Mouse (Mus musculus): ENCODE results near the gene Lasp1. TPM values are rescaled to one million over a fixed set of nuclear protein-coding genes. Genes with fewer than 3 reads are reported as not detected.
A peak's percentile ranks its signal among the peaks of the same experiment; 100 is the strongest.

The Lasp1 gene
- polyA plus RNA-seq (2012; rRNA removed) = 69.4 and 75.2 TPM in 2 replicates

DNA sequence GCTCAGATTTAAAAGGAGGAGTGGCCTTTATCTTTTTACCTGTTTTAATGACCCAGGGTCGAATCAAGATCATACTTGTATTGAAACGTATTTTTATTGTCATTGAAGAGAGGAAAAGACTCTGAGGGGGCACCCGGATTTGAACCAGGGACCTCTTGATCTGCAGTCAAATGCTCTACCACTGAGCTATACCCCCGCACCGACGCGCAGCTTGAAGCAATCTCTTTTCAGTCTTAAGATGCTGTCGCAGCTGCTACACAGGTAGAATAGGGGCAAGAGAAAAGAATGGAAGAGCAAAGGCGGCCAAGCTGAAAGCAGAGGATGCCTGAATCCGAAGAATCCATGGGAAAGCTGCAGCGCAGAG lies at the start of gene Lasp1:
Gene Lasp1 (plus strand): TSS at position 219 of the 364 bp plus-strand sequence.
- under 1% methylated on average over 11 of the region's 11 CpGs for WGBS
- H3K27me3 ChIP-seq (ENCODE audit: control insufficient read depth, insufficient read depth, low read length) = no peaks in the 10 kb centered on the region
- DNase-seq (ENCODE audit: low read depth in 1 of 2, low spot score in 2 of 2) = peak; percentile 79 to 81
- H3K4me1 ChIP-seq (ENCODE audit: control insufficient read depth, insufficient read depth, insufficient read length) = peaks cover 10% of the 10 kb centered on the region; the same call in 1 of the 2 replicates
- H3K36me3 ChIP-seq (ENCODE audit: control insufficient read depth, insufficient read depth, low read length) = no peaks in the 10 kb centered on the region
- peak within 1 kb of the TSS; percentile 85 for H3K27ac ChIP-seq (ENCODE audit: insufficient read depth, low read length)
- peak within 1 kb of the TSS; percentile 71 for H3K4me3 ChIP-seq (ENCODE audit: extremely low read depth, insufficient read depth, insufficient read length)
- TF ChIP-seq CTCF (IDR thresholded peaks at IDR 0.05; ENCODE audit: extremely low read depth, insufficient read depth, insufficient read length, insufficient replicate concordance) (no peak), POLR2A (IDR thresholded peaks at IDR 0.05; ENCODE audit: low read depth, low read length) (no peak)

DNA sequence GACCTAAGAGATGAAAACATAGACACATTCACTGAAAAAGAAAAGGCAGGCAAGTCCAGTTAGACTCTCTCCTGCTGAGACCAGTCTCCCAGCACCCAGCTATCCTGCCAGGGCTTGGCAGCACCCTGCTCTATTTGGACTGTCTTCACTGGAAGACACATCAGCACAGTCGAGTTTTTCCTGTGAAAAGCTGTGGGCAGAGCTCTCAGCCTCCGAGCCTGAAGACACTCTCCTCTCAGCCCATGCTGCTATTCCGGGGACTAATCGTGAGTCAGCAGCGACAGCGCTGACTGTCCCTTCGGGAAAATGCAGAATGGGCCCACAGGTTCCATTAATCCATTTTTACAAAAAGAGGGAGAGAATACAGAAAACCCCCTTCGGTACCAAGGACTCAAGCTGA lies 45.5 kb upstream of the Lasp1 start:
- TF ChIP-seq CTCF (IDR thresholded peaks at IDR 0.05; ENCODE audit: extremely low read depth, insufficient read depth, insufficient read length, insufficient replicate concordance) = no peak
- TF ChIP-seq POLR2A (IDR thresholded peaks at IDR 0.05; ENCODE audit: low read depth, low read length) = no peak
- Histone ChIP-seq H3K27ac (ENCODE audit: insufficient read depth, low read length) (no peak overlapping the region), H3K27me3 (ENCODE audit: control insufficient read depth, insufficient read depth, low read length) (no peaks in the 10 kb centered on the region), H3K4me1 (ENCODE audit: control insufficient read depth, insufficient read depth, insufficient read length) (no peaks in the 10 kb centered on the region), H3K36me3 (ENCODE audit: control insufficient read depth, insufficient read depth, low read length) (peaks cover 51% of the 10 kb centered on the region), H3K4me3 (ENCODE audit: extremely low read depth, insufficient read depth, insufficient read length) (no peak overlapping the region)
- DNase-seq (ENCODE audit: low read depth in 1 of 2, low spot score in 2 of 2) = no peak
- WGBS = 96% methylated on average over 8 of the region's 8 CpGs

DNA sequence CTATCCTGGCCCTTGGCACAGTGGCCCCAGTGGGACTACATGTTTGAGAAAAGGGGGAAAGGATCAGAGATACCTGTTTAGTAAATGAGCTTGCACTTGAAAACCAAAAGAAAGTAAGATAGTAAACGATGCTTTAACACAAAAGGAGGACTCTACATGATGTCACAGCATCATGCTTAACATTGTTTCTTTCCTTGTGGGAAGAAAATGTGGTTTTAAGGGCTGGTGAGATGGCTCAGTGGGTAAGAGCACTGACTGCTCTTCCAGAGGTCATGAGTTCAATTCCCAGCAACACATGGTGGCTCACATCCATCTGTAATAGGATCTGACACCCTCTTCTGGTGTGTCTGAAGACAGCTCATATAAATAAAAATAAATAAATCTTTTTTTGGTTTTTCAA lies 40.7 kb upstream of the Lasp1 start:
- WGBS = 91% methylated on average over 1 of the region's 1 CpGs
- H3K27ac ChIP-seq (ENCODE audit: insufficient read depth, low read length) = no peak overlapping the region
- no peaks in the 10 kb centered on the region for H3K27me3 ChIP-seq (ENCODE audit: control insufficient read depth, insufficient read depth, low read length)
- peaks cover 40% of the 10 kb centered on the region for H3K36me3 ChIP-seq (ENCODE audit: control insufficient read depth, insufficient read depth, low read length)
- no peak overlapping the region for H3K4me3 ChIP-seq (ENCODE audit: extremely low read depth, insufficient read depth, insufficient read length)
- no peak for DNase-seq (ENCODE audit: low read depth in 1 of 2, low spot score in 2 of 2)
- TF ChIP-seq CTCF (IDR thresholded peaks at IDR 0.05; ENCODE audit: extremely low read depth, insufficient read depth, insufficient read length, insufficient replicate concordance) (no peak), POLR2A (IDR thresholded peaks at IDR 0.05; ENCODE audit: low read depth, low read length) (no peak)
- no peaks in the 10 kb centered on the region for H3K4me1 ChIP-seq (ENCODE audit: control insufficient read depth, insufficient read depth, insufficient read length)

DNA sequence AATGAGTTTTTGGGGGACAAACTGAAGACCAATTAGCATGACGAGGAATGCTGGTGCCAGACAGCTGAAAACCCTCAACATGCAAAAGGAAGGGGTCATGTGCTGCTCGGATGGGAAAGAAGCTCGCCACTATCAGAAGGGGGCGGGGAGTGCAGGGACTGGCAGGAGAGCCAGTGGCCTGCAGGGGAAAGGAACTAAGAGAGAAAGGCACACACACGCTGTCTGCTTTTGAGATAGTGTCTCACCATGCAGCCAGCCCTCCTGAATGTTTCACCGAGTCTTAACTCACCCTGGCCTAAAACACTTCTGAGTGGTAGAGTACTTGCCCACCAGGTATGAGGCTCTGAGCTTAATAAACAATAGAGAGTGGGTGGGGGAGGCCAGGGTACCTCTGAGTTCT lies 39.9 kb upstream of the Lasp1 start:
- no peak overlapping the region for H3K4me3 ChIP-seq (ENCODE audit: extremely low read depth, insufficient read depth, insufficient read length)
- no peak for DNase-seq (ENCODE audit: low read depth in 1 of 2, low spot score in 2 of 2)
- no peaks in the 10 kb centered on the region for H3K4me1 ChIP-seq (ENCODE audit: control insufficient read depth, insufficient read depth, insufficient read length)
- WGBS = 89% methylated on average over 6 of the region's 6 CpGs
- H3K27me3 ChIP-seq (ENCODE audit: control insufficient read depth, insufficient read depth, low read length) = no peaks in the 10 kb centered on the region
- no peak overlapping the region for H3K27ac ChIP-seq (ENCODE audit: insufficient read depth, low read length)
- TF ChIP-seq POLR2A (IDR thresholded peaks at IDR 0.05; ENCODE audit: low read depth, low read length) (no peak), CTCF (IDR thresholded peaks at IDR 0.05; ENCODE audit: extremely low read depth, insufficient read depth, insufficient read length, insufficient replicate concordance) (no peak)
- peaks cover 37% of the 10 kb centered on the region for H3K36me3 ChIP-seq (ENCODE audit: control insufficient read depth, insufficient read depth, low read length)

DNA sequence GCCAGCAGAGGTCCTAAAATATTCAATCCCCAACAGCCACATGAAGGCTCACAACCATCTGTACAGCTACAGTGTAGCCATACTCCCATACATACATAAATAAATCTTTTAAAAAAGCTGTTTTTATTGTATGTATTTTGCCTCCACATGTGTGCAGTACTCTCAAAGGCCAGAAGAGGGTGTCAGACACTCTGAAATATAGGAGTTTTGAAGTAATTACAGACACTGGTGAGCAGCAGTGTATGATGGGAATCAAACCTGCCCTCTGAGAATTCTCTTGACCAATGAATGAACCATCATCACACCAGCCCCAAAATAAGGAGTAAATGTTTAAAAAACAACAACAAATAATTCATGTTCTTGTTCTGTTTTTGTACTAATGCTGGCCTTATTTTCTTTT lies 37.2 kb upstream of the Lasp1 start:
- Histone ChIP-seq H3K4me1 (ENCODE audit: control insufficient read depth, insufficient read depth, insufficient read length) (peaks cover 4% of the 10 kb centered on the region; the same call in 1 of the 2 replicates), H3K36me3 (ENCODE audit: control insufficient read depth, insufficient read depth, low read length) (peaks cover 29% of the 10 kb centered on the region), H3K27ac (ENCODE audit: insufficient read depth, low read length) (no peak overlapping the region), H3K27me3 (ENCODE audit: control insufficient read depth, insufficient read depth, low read length) (no peaks in the 10 kb centered on the region), H3K4me3 (ENCODE audit: extremely low read depth, insufficient read depth, insufficient read length) (no peak overlapping the region)
- TF ChIP-seq POLR2A (IDR thresholded peaks at IDR 0.05; ENCODE audit: low read depth, low read length) (no peak), CTCF (IDR thresholded peaks at IDR 0.05; ENCODE audit: extremely low read depth, insufficient read depth, insufficient read length, insufficient replicate concordance) (no peak)
- DNase-seq (ENCODE audit: low read depth in 1 of 2, low spot score in 2 of 2) = no peak

DNA sequence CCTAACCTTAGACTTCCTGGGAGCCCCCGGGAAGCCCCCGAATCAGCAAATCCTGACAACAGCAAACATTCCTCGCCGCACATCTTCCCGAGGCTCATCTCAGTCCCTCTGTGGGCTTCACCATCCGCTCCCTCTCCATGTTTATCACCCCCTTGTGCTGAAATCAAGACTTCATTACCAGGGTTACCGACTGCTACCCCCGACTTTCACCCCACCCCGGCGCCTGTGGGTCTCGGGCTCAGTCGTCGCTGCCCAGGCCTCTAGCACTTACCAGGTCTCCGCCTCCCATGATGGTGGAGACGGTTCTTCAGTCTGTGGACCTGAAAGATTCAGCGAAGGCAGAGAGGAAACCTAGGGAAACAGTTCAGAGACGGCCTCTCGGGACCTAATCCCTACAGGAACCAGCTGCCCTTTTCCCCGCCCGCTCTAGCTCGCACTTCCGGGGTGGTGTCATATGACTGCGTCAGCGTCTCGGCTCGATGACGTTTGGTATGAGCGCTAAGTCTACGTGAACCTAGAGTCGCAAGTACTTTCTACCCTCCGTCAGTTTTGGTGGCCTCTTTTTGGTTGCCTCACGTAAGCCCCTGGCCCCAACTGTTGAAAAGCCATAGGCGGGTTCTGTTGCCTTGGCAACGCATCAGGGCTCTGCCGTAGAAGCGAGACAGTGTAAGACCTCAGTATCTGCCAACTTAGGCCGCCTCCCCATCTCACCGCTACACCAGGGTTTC lies 32.5 kb upstream of the Lasp1 start, which contains the start of gene Cwc25:
Gene Cwc25 (minus strand): TSS at position 403 of the 728 bp plus-strand sequence.
- H3K27ac ChIP-seq (ENCODE audit: insufficient read depth, low read length) = peak within 1 kb of the TSS; percentile 87
- WGBS = under 1% methylated on average over 38 of the region's 38 CpGs
- H3K36me3 ChIP-seq (ENCODE audit: control insufficient read depth, insufficient read depth, low read length) = peaks cover 16% of the 10 kb centered on the region

DNA sequence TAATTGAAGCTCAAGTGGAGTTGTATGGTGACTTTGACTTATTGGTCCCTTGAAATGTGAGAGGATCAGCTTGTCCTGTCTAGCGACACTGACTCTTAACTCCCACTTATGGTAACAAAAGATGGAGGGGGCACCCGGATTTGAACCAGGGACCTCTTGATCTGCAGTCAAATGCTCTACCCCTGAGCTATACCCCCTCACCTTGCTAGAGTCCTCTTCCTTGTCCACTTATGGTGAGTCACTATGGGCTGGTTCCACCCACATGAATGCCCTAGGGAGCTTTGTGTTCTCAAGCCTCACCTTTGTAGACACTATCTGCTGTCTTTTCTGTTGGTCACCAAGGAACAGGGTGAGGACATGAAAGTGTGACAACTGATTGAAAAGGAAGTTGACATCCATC lies 29.1 kb upstream of the Lasp1 start:
- Histone ChIP-seq H3K27me3 (ENCODE audit: control insufficient read depth, insufficient read depth, low read length) (no peaks in the 10 kb centered on the region), H3K4me3 (ENCODE audit: extremely low read depth, insufficient read depth, insufficient read length) (no peak overlapping the region), H3K4me1 (ENCODE audit: control insufficient read depth, insufficient read depth, insufficient read length) (peaks cover 4% of the 10 kb centered on the region; the same call in 1 of the 2 replicates), H3K36me3 (ENCODE audit: control insufficient read depth, insufficient read depth, low read length) (no peaks in the 10 kb centered on the region), H3K27ac (ENCODE audit: insufficient read depth, low read length) (no peak overlapping the region)
- no peak for DNase-seq (ENCODE audit: low read depth in 1 of 2, low spot score in 2 of 2)
- TF ChIP-seq POLR2A (IDR thresholded peaks at IDR 0.05; ENCODE audit: low read depth, low read length) = no peak
- no peak for TF ChIP-seq CTCF (IDR thresholded peaks at IDR 0.05; ENCODE audit: extremely low read depth, insufficient read depth, insufficient read length, insufficient replicate concordance)
- WGBS = 38% methylated on average over 2 of the region's 2 CpGs

More for the DNA sequence above, 32.5 kb upstream of the Lasp1 start, which contains the start of gene Cwc25:
- TF ChIP-seq CTCF (IDR thresholded peaks at IDR 0.05; ENCODE audit: extremely low read depth, insufficient read depth, insufficient read length, insufficient replicate concordance) = no peak
- TF ChIP-seq POLR2A (IDR thresholded peaks at IDR 0.05; ENCODE audit: low read depth, low read length) = peak; percentile 50
- peaks cover 4% of the 10 kb centered on the region; the same call in 1 of the 2 replicates for H3K4me1 ChIP-seq (ENCODE audit: control insufficient read depth, insufficient read depth, insufficient read length)
- H3K4me3 ChIP-seq (ENCODE audit: extremely low read depth, insufficient read depth, insufficient read length) = peak within 1 kb of the TSS; percentile 63
- H3K27me3 ChIP-seq (ENCODE audit: control insufficient read depth, insufficient read depth, low read length) = no peaks in the 10 kb centered on the region
- peak; percentile 88 to 94 for DNase-seq (ENCODE audit: low read depth in 1 of 2, low spot score in 2 of 2)

All from spleen, adult 2 months (tissue).